Mouse (Mus musculus): ENCODE measurements around the gene Eif4h. TPM values are rescaled to one million over a fixed set of nuclear protein-coding genes. Genes with fewer than 3 reads are reported as not detected.

Eif4h gene
- total RNA-seq (2021): 100 to 1,000 TPM; 213 to 216 TPM

DNA sequence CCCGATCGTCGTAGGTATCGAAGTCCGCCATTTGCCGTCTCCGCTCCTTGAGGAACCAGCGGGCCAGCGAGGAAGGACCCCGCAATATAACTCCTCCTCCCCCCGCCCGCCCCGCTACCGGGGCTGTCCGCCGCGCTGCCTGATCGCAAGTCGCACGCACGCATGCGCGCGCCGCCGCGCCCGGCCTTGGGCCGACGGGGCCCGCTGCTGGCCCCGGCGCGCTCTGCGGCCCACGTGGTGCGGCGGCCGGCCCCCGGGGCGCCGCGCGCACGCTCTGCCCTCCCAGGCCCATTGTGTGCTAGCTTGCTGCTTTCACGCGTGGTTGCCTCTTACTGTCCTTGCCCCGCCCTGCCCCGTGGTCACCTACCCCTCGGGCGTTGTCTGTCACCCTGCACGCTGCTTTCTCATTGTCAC lies at the start of gene Eif4h:
Gene Eif4h (minus strand): TSS at position 222 of the 414 bp plus-strand sequence.
- peak; percentile 97 to 98 for DNase-seq
- intact Hi-C loops (cut with DNase I): loop anchor here (5.0 kb wide), 1 partner anchor 48 kb away; the partner anchor contains the start of gene Limk1

DNA sequence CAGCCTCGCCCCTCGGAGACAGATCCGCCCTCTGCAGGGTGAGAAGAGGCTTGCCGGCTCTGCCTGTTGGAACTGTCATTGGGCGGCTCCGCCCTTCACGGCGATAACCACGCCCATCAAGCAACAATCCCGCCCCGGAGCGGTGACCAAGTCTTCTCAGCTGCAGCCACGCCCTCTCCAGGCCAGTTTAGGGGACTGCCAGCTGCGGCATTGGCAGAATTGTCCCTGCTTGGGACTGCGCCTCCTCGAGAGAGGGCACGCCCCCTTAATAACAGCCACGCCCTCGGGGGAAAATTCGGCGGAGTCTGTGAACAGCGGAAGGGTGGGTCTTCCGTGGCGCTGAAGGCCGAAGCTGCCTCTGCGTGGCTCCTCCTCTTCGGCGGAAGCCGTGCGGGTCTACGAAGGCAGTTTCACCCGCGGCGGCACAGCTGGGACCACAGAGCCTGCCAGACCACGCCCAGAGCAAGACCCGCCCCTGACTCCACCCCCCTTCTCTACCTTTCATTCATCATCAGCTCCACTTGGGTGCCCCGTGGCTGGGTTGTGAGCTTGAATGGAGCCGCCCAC lies 49.5 kb upstream of the Eif4h start:
- peak; percentile 99 to 100 for DNase-seq
- intact Hi-C loops (cut with DNase I): loop anchor here (5.0 kb wide), 1 partner anchor 52 kb away; the partner anchor contains the start of gene Eif4h

DNA sequence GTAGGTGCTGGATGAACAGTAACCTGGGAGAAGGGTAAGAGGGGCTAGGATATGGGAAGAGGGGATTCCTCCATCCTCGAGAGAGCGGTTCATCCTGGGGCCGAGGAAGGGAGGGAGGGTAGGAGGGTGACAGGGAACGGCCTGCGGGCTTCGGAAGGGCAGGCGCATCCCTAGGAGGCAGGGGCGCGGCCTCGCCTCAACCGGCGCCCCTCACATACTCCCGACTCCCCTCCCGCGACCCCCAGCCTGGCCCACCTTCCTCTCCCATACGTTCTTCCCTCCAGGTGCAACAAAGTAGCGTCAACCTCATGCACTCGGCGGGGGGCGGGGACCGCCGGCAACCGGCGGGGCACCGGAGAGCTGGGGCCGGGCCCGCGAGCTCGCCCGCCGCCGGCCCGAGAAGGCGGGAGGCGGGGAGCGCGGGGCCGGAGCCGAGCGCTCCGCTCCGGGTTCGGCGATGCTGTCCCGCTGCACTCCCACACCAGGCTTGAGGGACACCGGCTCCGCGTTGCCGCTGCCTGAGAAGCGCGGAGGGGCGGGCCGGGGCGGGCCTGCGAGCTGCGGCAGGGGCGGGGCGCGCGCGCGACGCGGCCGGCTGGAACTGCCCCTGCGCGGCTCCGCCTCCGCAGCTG lies 48.9 kb upstream of the Eif4h start, which contains the start of gene Limk1:
Gene Limk1 (minus strand): TSS at position 513 of the 632 bp plus-strand sequence.
- intact Hi-C loops (cut with DNase I): loop anchor here (5.0 kb wide), 1 partner anchor 51 kb away; the partner anchor contains the start of gene Eif4h
- no peak for DNase-seq

DNA sequence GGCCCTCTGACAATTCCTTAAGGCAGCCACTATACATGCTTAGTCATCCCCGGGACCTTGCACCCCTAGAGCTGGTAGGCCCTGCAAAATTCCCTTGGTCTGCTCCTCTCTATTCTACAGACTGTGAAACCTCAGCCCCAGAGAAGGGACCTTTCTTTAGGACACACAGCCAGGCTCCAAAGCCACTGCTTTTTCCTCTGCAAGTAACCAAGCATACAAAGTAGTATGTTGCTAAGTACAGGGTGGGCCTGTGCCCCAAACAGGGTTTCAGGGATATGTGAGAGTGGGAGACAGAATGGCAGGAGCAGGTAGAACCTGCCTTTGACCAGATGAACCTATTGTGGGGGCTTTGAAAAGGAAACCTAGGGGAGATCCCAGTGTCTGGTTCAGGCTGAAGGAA lies 47.9 kb upstream of the Eif4h start:
- DNase-seq: no peak
- intact Hi-C loops (cut with DNase I): loop anchor here (5.0 kb wide), 1 partner anchor 50 kb away; the partner anchor contains the start of gene Eif4h

DNA sequence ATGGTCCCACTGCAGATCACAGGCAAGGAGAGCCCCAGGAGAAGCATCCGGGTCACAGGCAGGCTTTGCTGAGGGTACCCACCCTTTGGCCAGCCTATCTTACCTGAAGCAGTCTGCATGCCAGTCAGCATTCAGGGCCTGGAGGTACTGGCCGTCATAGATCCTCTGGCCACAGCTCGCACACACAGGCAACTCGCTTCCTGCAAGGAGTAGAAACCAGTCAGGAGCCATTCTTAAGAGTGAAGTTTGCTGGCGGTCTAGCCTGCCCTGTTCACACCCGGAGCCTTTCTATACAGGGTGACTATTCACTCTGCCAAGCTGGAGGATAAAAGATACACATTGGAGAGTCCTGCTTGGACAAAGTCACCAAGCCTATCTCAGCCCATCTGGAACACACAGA lies 47.3 kb upstream of the Eif4h start:
- DNase-seq: no peak
- intact Hi-C loops (cut with DNase I): loop anchor here (5.0 kb wide), 1 partner anchor 49 kb away; the partner anchor contains the start of gene Eif4h

DNA sequence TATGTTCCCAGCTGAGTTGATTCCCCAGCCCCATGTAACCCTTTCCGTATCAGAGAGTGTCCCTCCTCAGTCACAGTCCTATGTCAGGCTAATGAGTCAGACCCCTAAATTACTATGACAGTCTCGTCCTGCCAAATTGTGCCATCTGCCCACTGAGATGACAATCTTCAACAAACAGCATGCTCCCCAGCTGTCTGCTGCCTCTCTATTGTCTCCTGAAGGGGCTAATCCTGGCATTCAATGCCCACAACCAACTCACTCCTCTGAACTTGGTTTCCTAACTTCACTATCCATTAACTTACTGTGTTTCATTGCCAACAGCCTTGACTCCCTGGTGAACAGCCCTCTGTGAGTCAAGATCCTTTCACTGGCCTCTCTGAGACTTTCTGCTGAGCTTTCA lies 45.1 kb upstream of the Eif4h start:
- DNase-seq: no peak
- intact Hi-C loops (cut with DNase I): no loop called here

DNA sequence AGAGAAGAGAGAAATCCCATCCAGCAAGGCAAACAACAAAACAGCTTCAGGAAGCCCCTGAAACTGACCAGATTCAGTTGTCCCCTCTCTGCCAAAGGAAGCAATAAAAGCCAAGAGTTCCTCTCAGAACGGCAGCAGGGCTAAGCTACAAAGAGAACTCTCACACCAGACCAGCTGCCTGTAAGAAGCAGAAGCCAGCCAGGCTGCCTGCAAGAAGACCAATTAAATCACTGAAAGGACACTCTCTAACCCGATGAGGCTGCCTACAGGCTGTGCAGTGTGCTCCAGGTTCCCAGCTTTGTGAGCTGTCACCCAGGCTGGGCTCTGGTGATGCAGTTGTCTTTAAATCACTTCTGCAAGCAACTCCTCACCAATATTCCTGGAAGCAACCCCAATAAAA lies 44.5 kb upstream of the Eif4h start:
- no peak for DNase-seq
- intact Hi-C loops (cut with DNase I): no loop called here

DNA sequence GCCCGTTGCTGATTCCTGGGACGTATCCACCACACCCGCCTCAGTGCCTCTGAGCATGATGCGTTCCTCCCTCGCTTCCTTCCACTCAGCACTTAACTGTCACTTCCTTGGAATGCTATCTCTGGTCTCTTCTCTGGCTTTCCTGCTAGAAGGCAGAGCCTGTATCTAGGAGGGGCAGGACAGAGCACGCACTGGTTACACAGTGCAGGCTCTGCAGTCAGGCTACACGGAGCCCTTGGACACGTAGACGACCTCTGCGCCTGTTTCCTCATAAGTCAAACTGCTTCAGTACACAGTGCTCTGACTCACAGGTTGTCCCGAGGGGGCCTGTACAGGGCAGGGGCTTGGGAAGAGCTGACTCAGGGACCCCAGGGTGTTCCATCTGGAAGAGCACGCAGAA lies 40.9 kb upstream of the Eif4h start:
- intact Hi-C loops (cut with DNase I): no loop called here
- DNase-seq: no peak

DNA sequence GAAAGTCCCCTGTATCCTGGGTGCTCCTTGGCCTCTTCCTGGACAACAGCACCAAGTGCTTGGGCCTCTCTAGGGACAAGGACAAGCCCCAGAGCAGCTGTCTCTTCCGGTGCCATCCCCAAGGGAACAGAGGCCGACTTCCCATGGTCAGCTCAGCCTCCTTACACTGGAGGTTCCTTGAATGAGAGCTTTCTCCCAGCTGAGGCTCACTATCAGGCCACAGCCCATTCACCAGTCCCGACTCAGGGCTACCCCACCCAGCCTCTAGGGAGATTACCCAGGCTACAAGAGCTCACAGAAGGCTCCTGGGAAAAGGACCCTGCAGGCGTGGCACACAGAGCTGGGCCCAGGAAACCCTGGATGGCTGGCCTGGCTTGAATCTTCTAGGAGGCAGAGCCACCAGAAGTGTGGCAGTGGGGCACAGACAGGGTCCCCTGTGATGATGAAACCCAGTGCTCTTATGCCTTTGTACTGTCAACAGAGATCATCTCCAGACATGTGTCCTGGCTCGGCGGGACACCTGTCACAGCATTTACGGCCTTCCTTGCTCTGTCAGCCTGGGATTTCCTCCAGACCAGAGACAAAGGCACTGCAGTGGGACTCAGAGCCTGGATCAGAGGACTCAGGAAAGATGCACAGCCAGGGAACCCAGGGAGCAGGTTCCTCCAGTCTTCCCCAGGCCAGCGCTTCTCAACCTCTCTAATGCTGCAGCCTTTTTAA lies 39.7 kb upstream of the Eif4h start:
- intact Hi-C loops (cut with DNase I): loop anchor here (5.0 kb wide), 1 partner anchor 37 kb away; no protein-coding TSS in a partner anchor
- DNase-seq: peak; percentile 48 to 57

DNA sequence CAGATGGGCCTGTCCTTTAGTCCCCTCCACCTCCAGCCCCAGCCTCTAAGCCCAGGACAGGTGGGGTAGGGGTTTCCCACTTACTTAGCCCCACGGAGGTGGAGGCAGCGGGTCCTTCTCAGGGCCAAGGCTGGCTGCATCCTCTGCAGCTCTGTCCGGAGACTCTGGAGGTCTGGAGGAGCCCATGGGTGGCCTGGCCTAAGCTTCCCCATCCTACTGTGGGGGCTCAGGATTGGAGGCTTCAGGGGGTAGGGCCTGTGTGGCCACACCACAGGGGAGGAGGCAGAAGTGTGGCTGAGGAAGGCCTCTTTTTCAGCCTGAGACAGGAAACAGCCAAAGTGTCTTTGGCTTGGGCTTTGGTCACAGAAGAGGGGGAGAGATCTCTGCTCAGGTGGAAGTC lies 38.7 kb upstream of the Eif4h start:
- intact Hi-C loops (cut with DNase I): loop anchor here (5.0 kb wide), 1 partner anchor 36 kb away; no protein-coding TSS in a partner anchor
- DNase-seq: peak; percentile 58 to 63

DNA sequence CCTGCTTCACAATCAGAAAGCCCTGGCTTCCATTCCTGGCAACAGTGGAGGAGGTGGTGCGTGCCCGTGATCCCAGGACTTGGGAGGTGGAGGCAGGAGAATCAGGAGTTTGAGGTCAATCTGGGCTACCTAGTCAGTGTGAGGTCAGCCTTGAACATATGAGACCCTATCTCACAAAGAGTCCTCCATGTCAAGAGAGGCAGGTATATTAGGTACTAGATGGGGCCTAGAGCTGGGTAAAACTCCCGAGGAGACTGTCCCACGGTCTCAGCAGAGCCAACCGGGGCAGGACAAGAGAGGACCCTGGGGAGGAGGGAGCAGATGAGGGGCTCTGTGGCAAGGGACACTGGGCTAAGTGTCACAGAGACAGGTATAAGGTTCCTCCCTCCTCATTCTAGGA lies 38.2 kb upstream of the Eif4h start:
- no peak for DNase-seq
- intact Hi-C loops (cut with DNase I): loop anchor here (5.0 kb wide), 1 partner anchor 35 kb away; no protein-coding TSS in a partner anchor

DNA sequence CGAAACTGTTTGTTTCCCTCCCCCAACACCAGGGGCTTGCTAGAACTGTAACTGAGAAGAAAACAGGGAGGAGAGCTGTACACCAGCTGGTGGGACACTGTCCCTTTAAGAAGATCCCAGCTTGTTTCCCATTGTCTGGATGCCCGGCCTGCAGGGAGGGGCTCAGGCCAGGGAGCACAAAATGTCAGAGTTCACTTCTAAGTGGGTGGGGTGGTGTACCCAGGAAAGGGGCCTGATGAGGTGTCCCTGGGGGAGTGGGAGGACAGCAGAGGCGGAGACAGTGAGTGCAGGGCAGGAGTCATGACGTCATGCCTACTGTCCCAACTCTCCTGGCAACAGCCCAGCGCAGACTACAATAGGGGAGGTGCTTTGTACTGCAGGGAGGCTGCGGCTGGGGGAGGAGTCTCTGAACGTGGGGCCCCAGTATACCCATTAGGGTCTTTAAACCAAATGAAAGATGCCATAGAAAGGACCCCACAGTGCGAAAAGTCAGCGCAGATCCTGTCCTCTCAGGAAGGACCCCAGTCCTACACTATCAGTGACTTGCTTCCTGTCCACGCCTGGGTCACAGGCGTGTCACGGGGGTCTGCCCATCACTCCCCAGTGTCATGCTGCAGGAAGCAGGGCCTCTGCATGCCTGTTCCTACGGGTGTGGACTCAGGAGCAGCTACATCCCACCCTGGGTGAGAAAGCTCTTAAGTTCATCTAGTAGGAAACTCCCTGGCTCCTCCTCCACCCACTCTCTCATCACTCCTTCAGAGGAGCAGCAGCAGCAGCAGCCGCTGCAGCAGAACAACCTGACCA lies 36.9 kb upstream of the Eif4h start:
- intact Hi-C loops (cut with DNase I): loop anchor here (5.0 kb wide), 1 partner anchor 34 kb away; no protein-coding TSS in a partner anchor
- peak; percentile 88 to 89 for DNase-seq

DNA sequence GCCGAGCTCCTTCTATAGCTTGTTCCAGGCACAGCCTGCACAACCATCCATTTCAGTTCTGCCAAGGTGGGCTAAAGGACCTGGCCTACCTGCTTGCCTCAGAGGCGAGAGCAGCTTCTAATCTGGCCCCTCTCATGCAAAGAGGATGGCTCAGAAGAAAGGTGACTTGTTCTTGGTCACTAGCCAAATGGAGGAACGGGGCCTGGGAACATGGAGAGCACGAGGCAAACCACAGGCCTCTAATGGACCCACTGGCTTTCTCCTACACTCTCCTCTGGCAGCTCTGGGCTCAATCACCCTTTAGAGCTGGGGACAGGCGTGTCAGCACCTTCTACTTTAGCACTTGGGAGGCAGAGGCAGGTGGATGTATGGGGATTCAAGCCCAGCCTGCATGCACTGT lies 35.7 kb upstream of the Eif4h start:
- intact Hi-C loops (cut with DNase I): loop anchor here (5.0 kb wide), 1 partner anchor 33 kb away; no protein-coding TSS in a partner anchor
- no peak for DNase-seq

DNA sequence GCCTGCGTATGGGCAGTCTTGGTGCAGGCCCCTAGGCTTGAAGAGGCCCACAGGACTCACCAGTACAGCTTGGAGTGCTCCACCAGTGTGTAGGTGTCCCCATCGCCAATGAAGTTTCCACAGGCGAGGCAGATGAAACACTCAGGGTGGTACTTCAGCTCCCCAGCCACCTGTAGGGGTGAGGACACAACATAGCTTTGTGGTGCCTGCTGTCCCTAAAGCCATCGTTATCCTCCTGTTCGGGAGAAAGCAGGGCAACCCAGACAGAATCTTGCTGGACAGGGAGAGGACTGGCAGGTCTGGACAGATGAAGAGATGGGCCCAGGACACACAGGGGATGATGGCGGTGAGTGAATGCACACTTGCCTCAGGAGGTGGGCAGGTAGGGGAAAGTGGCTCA lies 33.3 kb upstream of the Eif4h start:
- intact Hi-C loops (cut with DNase I): no loop called here
- no peak for DNase-seq

DNA sequence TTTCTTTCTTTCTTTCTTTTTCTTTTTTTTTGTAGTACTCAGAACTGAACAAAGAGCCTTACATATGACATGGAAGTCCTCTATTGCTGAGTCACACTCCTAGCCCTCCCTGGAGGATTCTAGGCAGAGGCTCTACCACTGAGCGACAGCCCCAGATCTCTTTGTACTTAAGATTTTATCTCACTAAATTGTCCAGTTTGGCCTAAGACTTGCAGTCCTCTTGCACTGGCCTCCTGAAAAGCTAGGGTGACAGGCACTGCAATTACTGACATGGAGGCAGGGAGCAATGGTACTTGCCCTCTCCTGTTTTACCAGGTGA lies 32.9 kb upstream of the Eif4h start:
- intact Hi-C loops (cut with DNase I): no loop called here

DNA sequence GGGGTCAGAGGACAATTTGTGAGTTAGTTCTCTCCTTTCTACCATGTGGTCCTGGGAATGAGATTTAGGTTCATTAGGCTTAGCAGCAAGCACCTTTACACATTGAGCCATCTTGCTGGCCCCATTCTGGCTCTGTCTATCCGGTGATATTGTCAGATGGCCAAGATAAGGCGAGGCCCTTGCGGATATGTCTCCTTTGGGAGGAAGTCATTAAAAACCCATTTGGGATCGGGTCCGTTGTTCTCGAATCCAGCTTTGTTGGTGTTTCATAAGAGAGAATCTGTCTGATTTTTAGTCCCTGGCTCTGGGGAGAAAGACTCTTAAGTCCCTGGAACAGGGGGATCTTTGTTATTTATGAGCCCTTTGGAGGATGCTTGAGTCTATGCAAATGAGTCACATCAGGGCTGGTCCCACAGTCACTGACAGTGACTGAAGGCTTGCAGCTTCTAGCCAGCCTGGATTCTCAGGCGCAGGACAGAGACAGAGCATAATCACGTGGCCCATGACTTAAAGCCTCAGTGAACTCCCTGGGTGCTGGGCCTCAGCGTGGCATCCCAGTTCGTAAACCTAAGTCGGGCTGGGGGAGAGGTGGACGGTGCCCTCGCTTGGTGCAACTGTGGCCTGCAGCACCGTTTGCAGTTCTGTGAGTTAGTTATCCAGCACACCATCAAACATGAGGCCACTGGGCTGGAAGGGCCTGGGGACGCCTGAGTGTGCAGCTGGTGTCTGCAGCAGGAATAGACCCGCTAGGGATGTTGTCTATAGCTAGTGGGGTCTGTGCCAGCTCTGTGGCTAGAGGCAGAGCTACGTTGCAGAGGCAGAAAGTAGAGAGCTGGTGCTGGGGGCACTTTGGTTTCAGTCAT lies 32.3 kb upstream of the Eif4h start:
- intact Hi-C loops (cut with DNase I): no loop called here
- peak in 1 of 2 experiments; percentile 35 for DNase-seq

More for the DNA sequence above, 32.9 kb upstream of the Eif4h start:
- no peak for DNase-seq

DNA sequence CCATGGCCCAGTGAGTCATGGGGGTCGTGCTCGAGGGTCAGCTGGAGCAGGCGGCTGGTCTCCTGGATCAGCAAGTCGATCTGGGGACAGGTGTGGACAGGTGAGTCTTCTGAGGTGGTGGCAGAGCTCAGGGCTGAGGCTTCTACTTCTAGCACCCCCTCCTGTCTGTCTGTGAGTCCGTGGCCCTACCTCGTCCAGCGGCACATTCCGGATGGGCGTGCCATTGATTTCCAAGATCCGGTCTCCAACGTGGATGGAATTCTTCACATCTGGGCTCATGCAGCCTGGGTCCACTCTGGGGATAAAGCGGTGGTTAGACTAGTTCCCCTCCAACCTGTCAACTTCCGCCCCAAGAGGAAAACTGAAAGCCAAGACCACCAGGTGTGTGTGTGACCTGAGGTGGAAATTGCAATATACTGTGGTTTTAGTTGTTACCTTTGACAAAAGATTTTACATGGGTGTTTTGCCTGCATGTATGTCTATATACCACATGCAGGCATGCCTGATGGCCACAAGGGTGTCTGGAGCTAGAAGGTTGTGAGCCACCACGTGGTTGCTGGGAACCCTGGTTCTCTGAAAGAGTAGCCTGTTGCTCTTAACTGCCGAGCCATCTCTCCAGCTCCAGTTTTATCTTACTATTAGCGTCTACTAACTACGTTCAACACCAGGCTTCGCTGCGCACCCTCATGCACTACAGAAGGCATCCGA lies 29.9 kb upstream of the Eif4h start:
- DNase-seq: no peak
- intact Hi-C loops (cut with DNase I): no loop called here

DNA sequence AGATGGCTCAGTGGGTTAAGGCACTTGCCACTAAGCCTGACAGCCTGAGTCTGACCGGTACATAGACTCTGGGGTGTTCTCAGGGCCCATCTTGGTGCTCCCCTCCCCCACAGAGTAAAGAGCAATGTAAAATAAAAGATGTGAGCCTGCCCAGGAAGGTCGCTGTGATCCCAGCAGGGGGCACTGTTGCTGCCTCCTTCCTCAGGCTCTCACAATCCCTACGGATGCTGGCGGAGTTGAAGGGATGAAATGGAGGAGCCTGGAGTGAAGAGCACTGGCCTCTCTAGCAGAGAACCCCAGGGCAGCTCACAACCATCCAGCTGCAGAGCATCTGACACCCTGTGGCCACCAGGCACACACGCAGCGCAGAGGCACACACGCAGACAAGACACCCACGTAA lies 29.2 kb upstream of the Eif4h start:
- DNase-seq: peak in 1 of 2 experiments; percentile 43
- intact Hi-C loops (cut with DNase I): no loop called here

DNA sequence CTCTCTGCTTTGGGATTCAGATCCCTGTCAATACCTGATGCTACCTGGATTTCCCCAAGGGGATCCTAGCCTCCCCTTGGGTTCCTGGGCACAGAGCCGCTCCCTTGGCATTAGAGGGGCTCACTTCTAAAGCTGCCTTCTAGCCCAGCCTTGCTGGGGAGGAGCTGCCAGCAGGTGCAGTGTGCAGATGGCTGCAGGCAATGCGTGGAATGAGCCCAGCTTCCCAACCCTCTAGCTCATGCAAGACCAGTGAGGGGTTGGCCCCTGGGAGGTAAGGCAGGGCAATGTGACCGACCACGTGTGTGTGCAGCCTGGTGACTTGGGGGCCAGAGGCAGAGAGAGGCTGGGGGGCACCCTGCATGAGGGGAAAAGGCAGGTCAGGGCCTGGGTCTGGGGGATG lies 17.4 kb upstream of the Eif4h start:
- intact Hi-C loops (cut with DNase I): loop anchor here (10.0 kb wide), 1 partner anchor 48 kb away; no protein-coding TSS in a partner anchor
- DNase-seq: no peak
